Comparison of ENCODE assay signal across 18 mouse cellular contexts in genomic region chr13:7414342-7415287, GRCm38 (mm10).
DNase-seq lines count a peak whose midpoint lies in the region; ATAC-seq and TF ChIP-seq lines count a peak whose summit lies in the region.
"Had no signal": no experiment of that assay in that cellular context is flagged by ENCODE, and none has a peak within 500 bp of the region (broad histone marks: within the 10 kb centered on the region; RNA-seq: fewer than 3 reads in every experiment).

No protein-coding gene starts in this region.

- peak; percentile 66; the same call in 1 of the 2 replicates for ATAC-seq in forebrain, embryonic 11.5 days (replicated peaks; ENCODE audit: low FRiP score)
- ATAC-seq in midbrain, embryonic 13.5 days = peak; percentile 60; the same call in 1 of the 2 replicates
- ATAC-seq in midbrain, embryonic 15.5 days (replicated peaks) = no peak
- peak; percentile 84 for ATAC-seq in forebrain, embryonic 16.5 days
- ATAC-seq: activated CD4-positive, CD25-positive, alpha-beta regulatory T cell, adult 4 months; liver, postnatal 0 days had no signal

- H3K4me2 ChIP-seq in forebrain, embryonic 11.5 days (ENCODE audit: low read depth, low read length, severe bottlenecking) = no peak overlapping the region
- H3K4me2 ChIP-seq in midbrain, embryonic 13.5 days (replicated peaks) = no peak overlapping the region
- H3K4me2 ChIP-seq in midbrain, embryonic 15.5 days = no peak overlapping the region
- H3K4me2 ChIP-seq in forebrain, embryonic 16.5 days (ENCODE audit: low read length) = no peak overlapping the region
- H3K4me2 ChIP-seq: hindbrain, embryonic 15.5 days; limb, embryonic 12.5 days had no signal

- H3K9me3 ChIP-seq in forebrain, embryonic 11.5 days (ENCODE audit: control insufficient read depth, low read length) = no peaks in the 10 kb centered on the region
- H3K9me3 ChIP-seq in forebrain, embryonic 10.5 days = no peaks in the 10 kb centered on the region
- no peaks in the 10 kb centered on the region for H3K9me3 ChIP-seq in midbrain, embryonic 13.5 days
- H3K9me3 ChIP-seq in midbrain, embryonic 15.5 days = no peaks in the 10 kb centered on the region
- no peaks in the 10 kb centered on the region for H3K9me3 ChIP-seq in forebrain, embryonic 16.5 days (ENCODE audit: control insufficient read depth, low read length)
- H3K9me3 ChIP-seq: hindbrain, embryonic 15.5 days; limb, embryonic 12.5 days had no signal

- no peak overlapping the region for H3K4me3 ChIP-seq in forebrain, embryonic 11.5 days (ENCODE audit: low read depth, low read length)
- H3K4me3 ChIP-seq in forebrain, embryonic 10.5 days = no peak overlapping the region
- no peak overlapping the region for H3K4me3 ChIP-seq in midbrain, embryonic 13.5 days (replicated peaks)
- no peak overlapping the region for H3K4me3 ChIP-seq in midbrain, embryonic 15.5 days
- no peak overlapping the region for H3K4me3 ChIP-seq in forebrain, embryonic 16.5 days (replicated peaks; ENCODE audit: low read length)
- H3K4me3 ChIP-seq in lung, adult 2 months (replicated peaks; ENCODE audit: extremely low read depth, low read depth, low read length) = no peak overlapping the region
- H3K4me3 ChIP-seq: hindbrain, embryonic 15.5 days; limb, embryonic 12.5 days had no signal

- H3K4me1 ChIP-seq in forebrain, embryonic 11.5 days (replicated peaks; ENCODE audit: control insufficient read depth, insufficient read depth, low read length) = no peaks in the 10 kb centered on the region
- no peaks in the 10 kb centered on the region for H3K4me1 ChIP-seq in forebrain, embryonic 10.5 days
- peaks cover 4% of the 10 kb centered on the region for H3K4me1 ChIP-seq in midbrain, embryonic 13.5 days (replicated peaks)
- no peaks in the 10 kb centered on the region for H3K4me1 ChIP-seq in midbrain, embryonic 15.5 days
- H3K4me1 ChIP-seq in forebrain, embryonic 16.5 days (replicated peaks; ENCODE audit: control insufficient read depth, insufficient read depth, low read length) = no peaks in the 10 kb centered on the region
- H3K4me1 ChIP-seq in lung, adult 2 months (ENCODE audit: control insufficient read depth, insufficient read depth, low read length) = no peaks in the 10 kb centered on the region
- H3K4me1 ChIP-seq: hindbrain, embryonic 15.5 days; limb, embryonic 12.5 days had no signal

- no peak for TF ChIP-seq POLR2A in lung, adult 2 months (IDR thresholded peaks at IDR 0.05; ENCODE audit: borderline replicate concordance, extremely low read depth, low read depth, low read length)

- 47% methylated on average over 3 of the region's 3 CpGs for WGBS in forebrain, embryonic 11.5 days
- WGBS in forebrain, embryonic 10.5 days = 59% methylated on average over 3 of the region's 3 CpGs
- 31% methylated on average over 3 of the region's 3 CpGs for WGBS in midbrain, embryonic 13.5 days
- WGBS in midbrain, embryonic 15.5 days = 18% methylated on average over 3 of the region's 3 CpGs
- 15% methylated on average over 3 of the region's 3 CpGs for WGBS in forebrain, embryonic 16.5 days
- 60% methylated on average over 3 of the region's 3 CpGs for WGBS in lung, adult 2 months

- no peak overlapping the region for H3K27ac ChIP-seq in forebrain, embryonic 11.5 days (ENCODE audit: low read depth, low read length)
- H3K27ac ChIP-seq in forebrain, embryonic 10.5 days = no peak overlapping the region
- no peak overlapping the region for H3K27ac ChIP-seq in midbrain, embryonic 13.5 days
- no peak overlapping the region for H3K27ac ChIP-seq in midbrain, embryonic 15.5 days
- no peak overlapping the region for H3K27ac ChIP-seq in forebrain, embryonic 16.5 days (ENCODE audit: low read length)
- H3K27ac ChIP-seq: hindbrain, embryonic 15.5 days; limb, embryonic 12.5 days; macrophage had no signal

- no peak overlapping the region for H3K9ac ChIP-seq in forebrain, embryonic 11.5 days (ENCODE audit: low read length)
- H3K9ac ChIP-seq in midbrain, embryonic 13.5 days (replicated peaks) = no peak overlapping the region
- no peak overlapping the region for H3K9ac ChIP-seq in midbrain, embryonic 15.5 days
- H3K9ac ChIP-seq in forebrain, embryonic 16.5 days (replicated peaks; ENCODE audit: low read depth, low read length) = no peak overlapping the region
- H3K9ac ChIP-seq: hindbrain, embryonic 15.5 days; limb, embryonic 12.5 days; liver, postnatal 0 days had no signal

- no peak for DNase-seq in forebrain, embryonic 11.5 days (ENCODE audit: low spot score)
- DNase-seq in forebrain, embryonic 10.5 days (ENCODE audit: extremely low spot score, low spot score) = no peak
- DNase-seq in retina, postnatal 1 day = peak; percentile 43
- DNase-seq in lung, adult 2 months = no peak
- no peak for DNase-seq in left cerebral cortex, adult 8-10 months (ENCODE audit: low spot score in 2 of 2)
- DNase-seq: cerebellum, postnatal 36 days; gastrocnemius, postnatal 36 days; kidney, adult 18-20 months; kidney, postnatal 4 days; liver, postnatal 0 days; right cerebral cortex, postnatal 25 days had no signal

- no peak for TF ChIP-seq CTCF in lung, adult 2 months (IDR thresholded peaks at IDR 0.05; ENCODE audit: insufficient read depth, low read length)

- H3K27me3 ChIP-seq in forebrain, embryonic 11.5 days (ENCODE audit: control insufficient read depth, insufficient read depth, low read length) = no peaks in the 10 kb centered on the region
- H3K27me3 ChIP-seq in forebrain, embryonic 10.5 days (ENCODE audit: poor library complexity, severe bottlenecking) = no peaks in the 10 kb centered on the region
- H3K27me3 ChIP-seq in midbrain, embryonic 13.5 days = no peaks in the 10 kb centered on the region
- no peaks in the 10 kb centered on the region for H3K27me3 ChIP-seq in midbrain, embryonic 15.5 days (replicated peaks)
- H3K27me3 ChIP-seq in forebrain, embryonic 16.5 days (replicated peaks; ENCODE audit: control insufficient read depth, insufficient read depth, low read length) = no peaks in the 10 kb centered on the region
- H3K27me3 ChIP-seq: hindbrain, embryonic 15.5 days; limb, embryonic 12.5 days had no signal

- H3K36me3 ChIP-seq in forebrain, embryonic 11.5 days (ENCODE audit: control insufficient read depth, insufficient read depth, low read length) = no peaks in the 10 kb centered on the region
- no peaks in the 10 kb centered on the region for H3K36me3 ChIP-seq in forebrain, embryonic 10.5 days (replicated peaks)
- no peaks in the 10 kb centered on the region for H3K36me3 ChIP-seq in midbrain, embryonic 13.5 days
- H3K36me3 ChIP-seq in midbrain, embryonic 15.5 days (replicated peaks) = no peaks in the 10 kb centered on the region
- no peaks in the 10 kb centered on the region for H3K36me3 ChIP-seq in forebrain, embryonic 16.5 days (ENCODE audit: control insufficient read depth, insufficient read depth)
- H3K36me3 ChIP-seq: hindbrain, embryonic 15.5 days; limb, embryonic 12.5 days had no signal
